Mouse (Mus musculus) T-cell, adult 2 months (primary cell): ENCODE measurements at regions not wholly inside any gene's neighbourhood (a gene's known extent, or its start where the extent isn't known, plus 50 kb on each side); places are given as distances from the start of the nearest gene placed in this dataset.

ENCODE experiments used
- DNase-seq: peaks from one replicate; pipeline ENCODE4 v3.0.0; 2022; ENCODE audit warnings: low spot score

GRCm38 (mm10) chrX:4136135-4136534, 60.2 kb upstream of the Btbd35f28 start:
- DNase-seq: peak; percentile 21
